In the genomic region with DNA sequence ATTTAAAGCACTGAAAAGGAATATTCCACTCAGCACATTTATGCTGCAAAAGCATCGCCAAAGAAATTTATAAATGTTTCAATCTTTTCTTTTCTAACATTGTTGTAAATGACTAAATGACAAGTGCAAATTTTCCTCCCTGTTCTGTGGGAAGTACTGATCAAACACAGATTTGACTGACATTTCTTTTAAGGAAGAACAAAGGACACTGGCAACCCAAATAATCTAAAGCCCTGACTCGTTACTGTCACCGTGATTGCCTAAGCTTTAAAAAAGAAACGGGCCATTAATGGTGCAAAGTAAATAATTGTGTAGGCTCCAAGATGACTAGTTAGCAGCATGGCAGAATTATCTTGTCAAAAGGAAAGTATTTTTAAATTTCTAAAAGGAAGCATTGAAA, we compare ENCODE assay signal across 24 mouse cellular contexts.
"Had no signal": no experiment of that assay in that cellular context is flagged by ENCODE, and none has a peak within 500 bp of the region (broad histone marks: within the 10 kb centered on the region; RNA-seq: fewer than 3 reads in every experiment).

No protein-coding gene starts in this region.

- H3K4me1 ChIP-seq: limb, embryonic 12.5 days; limb, embryonic 15.5 days; liver, embryonic 12.5 days; liver, embryonic 15.5 days; lung, embryonic 15.5 days; megakaryocyte, embryonic 14.5 days; midbrain, embryonic 10.5 days; midbrain, embryonic 15.5 days; neural tube, embryonic 12.5 days; neural tube, embryonic 15.5 days had no signal

- H3K9ac ChIP-seq: limb, embryonic 12.5 days; limb, embryonic 15.5 days; liver, embryonic 12.5 days; liver, embryonic 15.5 days; lung, embryonic 15.5 days; midbrain, embryonic 15.5 days; neural tube, embryonic 12.5 days; neural tube, embryonic 15.5 days had no signal

- H3K9me3 ChIP-seq: limb, embryonic 12.5 days; limb, embryonic 15.5 days; liver, embryonic 12.5 days; liver, embryonic 15.5 days; lung, embryonic 15.5 days; megakaryocyte, embryonic 14.5 days; midbrain, embryonic 10.5 days; midbrain, embryonic 15.5 days; neural tube, embryonic 12.5 days; neural tube, embryonic 15.5 days had no signal

- H3K27me3 ChIP-seq: limb, embryonic 12.5 days; limb, embryonic 15.5 days; liver, embryonic 12.5 days; liver, embryonic 15.5 days; lung, embryonic 15.5 days; megakaryocyte, embryonic 14.5 days; midbrain, embryonic 15.5 days; neural tube, embryonic 12.5 days; neural tube, embryonic 15.5 days had no signal

- H3K36me3 ChIP-seq: limb, embryonic 12.5 days; limb, embryonic 15.5 days; liver, embryonic 12.5 days; liver, embryonic 15.5 days; lung, embryonic 15.5 days; midbrain, embryonic 10.5 days; midbrain, embryonic 15.5 days; neural tube, embryonic 12.5 days; neural tube, embryonic 15.5 days had no signal

- H3K4me2 ChIP-seq: limb, embryonic 12.5 days; limb, embryonic 15.5 days; liver, embryonic 12.5 days; liver, embryonic 15.5 days; lung, embryonic 15.5 days; midbrain, embryonic 15.5 days; neural tube, embryonic 12.5 days; neural tube, embryonic 15.5 days had no signal

- H3K4me3 ChIP-seq: left cerebral cortex, adult 2 months; limb, embryonic 12.5 days; limb, embryonic 15.5 days; liver, embryonic 12.5 days; liver, embryonic 15.5 days; lung, embryonic 15.5 days; megakaryocyte, embryonic 14.5 days; midbrain, embryonic 10.5 days; midbrain, embryonic 15.5 days; neural tube, embryonic 12.5 days; neural tube, embryonic 15.5 days had no signal

- H3K27ac ChIP-seq: left cerebral cortex, adult 2 months; limb, embryonic 12.5 days; limb, embryonic 15.5 days; liver, embryonic 12.5 days; liver, embryonic 15.5 days; lung, embryonic 15.5 days; midbrain, embryonic 10.5 days; midbrain, embryonic 15.5 days; neural tube, embryonic 12.5 days; neural tube, embryonic 15.5 days; stomach, postnatal 0 days had no signal

- ATAC-seq: liver, embryonic 12.5 days; midbrain, embryonic 15.5 days had no signal

- DNase-seq: kidney, adult 9 months; kidney, postnatal 14 days; kidney, postnatal 4 days; layer of hippocampus, adult 9-11 months; left cerebral cortex, postnatal 4 days; lung, adult 18-20 months; lung, postnatal 10 days; lung, postnatal 36 days; right cerebral cortex, adult 18-20 months; right cerebral cortex, postnatal 14 days; right cerebral cortex, postnatal 4 days; thymus, postnatal 36 days had no signal
